In genomic region chr13:58113061-58113900, GRCm38 (mm10) we compare ENCODE assay signal across 8 mouse cellular contexts. TPM values are rescaled to one million over a fixed set of nuclear protein-coding genes. Genes with fewer than 3 reads are reported as not detected.
DNase-seq lines count a peak whose midpoint lies in the region; ATAC-seq and TF ChIP-seq lines count a peak whose summit lies in the region.

Klhl3 (minus strand) TSS chr13:58113592.

- no peaks in the 10 kb centered on the region for H3K27me3 ChIP-seq in embryonic facial prominence, embryonic 14.5 days (replicated peaks; ENCODE audit: control insufficient read depth, insufficient read depth, low read length)
- no peaks in the 10 kb centered on the region for H3K27me3 ChIP-seq in heart, embryonic 16.5 days (ENCODE audit: control insufficient read depth, insufficient read depth, low read length)
- H3K27me3 ChIP-seq in liver, embryonic 14.5 days (ENCODE audit: control insufficient read depth, insufficient read depth, low read length) = peaks cover 22% of the 10 kb centered on the region
- no peaks in the 10 kb centered on the region for H3K27me3 ChIP-seq in stomach, embryonic 14.5 days (ENCODE audit: control insufficient read depth, insufficient read depth, low read length)

- no peaks in the 10 kb centered on the region for H3K36me3 ChIP-seq in embryonic facial prominence, embryonic 14.5 days (ENCODE audit: control insufficient read depth, insufficient read depth, low read length)
- H3K36me3 ChIP-seq in heart, embryonic 16.5 days (ENCODE audit: control insufficient read depth, insufficient read depth) = no peaks in the 10 kb centered on the region
- no peaks in the 10 kb centered on the region for H3K36me3 ChIP-seq in liver, embryonic 14.5 days (replicated peaks; ENCODE audit: control insufficient read depth, insufficient read depth, low read depth)
- H3K36me3 ChIP-seq in stomach, embryonic 14.5 days (ENCODE audit: control insufficient read depth, insufficient read depth, low read length) = no peaks in the 10 kb centered on the region

- under 1% methylated on average over 29 of the region's 35 CpGs for WGBS in embryonic facial prominence, embryonic 14.5 days
- under 1% methylated on average over 35 of the region's 35 CpGs for WGBS in heart, embryonic 16.5 days
- WGBS in liver, embryonic 14.5 days (ENCODE audit: insufficient replicate concordance) = 2% methylated on average over 35 of the region's 35 CpGs
- under 1% methylated on average over 34 of the region's 35 CpGs for WGBS in stomach, embryonic 14.5 days

- no peak for TF ChIP-seq CTCF in liver, embryonic 14.5 days (IDR thresholded peaks at IDR 0.05; ENCODE audit: low read depth)

- no peak for TF ChIP-seq EP300 in liver, embryonic 14.5 days (IDR thresholded peaks at IDR 0.05; ENCODE audit: low read depth)

- peak within 1 kb of the TSS; percentile 75 for H3K27ac ChIP-seq in embryonic facial prominence, embryonic 14.5 days (replicated peaks; ENCODE audit: low read depth, low read length)
- H3K27ac ChIP-seq in heart, embryonic 16.5 days (ENCODE audit: low read length) = peak within 1 kb of the TSS; percentile 85
- no peak within 1 kb of the TSS for H3K27ac ChIP-seq in liver, embryonic 14.5 days
- H3K27ac ChIP-seq in stomach, embryonic 14.5 days (ENCODE audit: low read length) = peak within 1 kb of the TSS; percentile 63

- peak; percentile 90 for ATAC-seq in embryonic facial prominence, embryonic 14.5 days (ENCODE audit: low read depth)
- ATAC-seq in heart, embryonic 16.5 days (replicated peaks; ENCODE audit: extremely low read depth, insufficient read depth, low FRiP score) = peak; percentile 74
- peak; percentile 43; the same call in 1 of the 2 replicates for ATAC-seq in liver, embryonic 14.5 days (ENCODE audit: insufficient read depth)
- peak; percentile 83 for ATAC-seq in stomach, embryonic 14.5 days (ENCODE audit: insufficient number of reproducible peaks, insufficient read depth, low FRiP score, low read depth)

- peak within 1 kb of the TSS; percentile 51 for H3K4me3 ChIP-seq in embryonic facial prominence, embryonic 14.5 days (ENCODE audit: low read depth, low read length)
- H3K4me3 ChIP-seq in heart, embryonic 16.5 days (ENCODE audit: low read length) = peak within 1 kb of the TSS; percentile 78
- H3K4me3 ChIP-seq in liver, embryonic 14.5 days (ENCODE audit: insufficient read depth in 1 of 2, low read depth in 2 of 2, low read length in 2 of 2) = peak within 1 kb of the TSS; percentile 44 to 56
- H3K4me3 ChIP-seq in stomach, embryonic 14.5 days (ENCODE audit: low read depth, low read length) = peak within 1 kb of the TSS; percentile 52

- H3K4me1 ChIP-seq in embryonic facial prominence, embryonic 14.5 days (ENCODE audit: control insufficient read depth, insufficient read depth, low read length) = peaks cover 4% of the 10 kb centered on the region
- H3K4me1 ChIP-seq in heart, embryonic 16.5 days (ENCODE audit: control insufficient read depth, insufficient read depth, low read length) = peaks cover 26% of the 10 kb centered on the region
- peaks cover 0 to 7% of the 10 kb centered on the region in 2 experiments; a peak in 2 of 4 replicates for H3K4me1 ChIP-seq in liver, embryonic 14.5 days (replicated peaks; ENCODE audit: control insufficient read depth in 2 of 2, insufficient read depth in 2 of 2, low read length in 1 of 2)
- peaks cover 14% of the 10 kb centered on the region for H3K4me1 ChIP-seq in stomach, embryonic 14.5 days (ENCODE audit: control insufficient read depth, insufficient read depth, low read length)

- peak within 1 kb of the TSS; percentile 72 for H3K4me2 ChIP-seq in embryonic facial prominence, embryonic 14.5 days (ENCODE audit: low read depth, low read length)
- peak within 1 kb of the TSS; percentile 80 for H3K4me2 ChIP-seq in heart, embryonic 16.5 days (ENCODE audit: low read depth, low read length)
- H3K4me2 ChIP-seq in liver, embryonic 14.5 days (ENCODE audit: low read depth) = peak within 1 kb of the TSS; percentile 50
- peak within 1 kb of the TSS; percentile 84 for H3K4me2 ChIP-seq in stomach, embryonic 14.5 days (replicated peaks; ENCODE audit: low read depth, low read length)

- no peaks in the 10 kb centered on the region for H3K9me3 ChIP-seq in embryonic facial prominence, embryonic 14.5 days (ENCODE audit: control insufficient read depth, low read length)
- H3K9me3 ChIP-seq in heart, embryonic 16.5 days (replicated peaks; ENCODE audit: control insufficient read depth, low read length) = no peaks in the 10 kb centered on the region
- H3K9me3 ChIP-seq in liver, embryonic 14.5 days (ENCODE audit: control insufficient read depth, low read length) = no peaks in the 10 kb centered on the region
- no peaks in the 10 kb centered on the region for H3K9me3 ChIP-seq in stomach, embryonic 14.5 days (ENCODE audit: control insufficient read depth, low read depth, low read length)

- DNase-seq in layer of hippocampus, adult 11-12 months (ENCODE audit: low spot score) = peak; percentile 80
- no peak for DNase-seq in layer of hippocampus, adult 9-10 months (ENCODE audit: low spot score)
- DNase-seq in embryonic facial prominence, embryonic 14.5 days (ENCODE audit: low spot score) = peak; percentile 87
- peak; percentile 72 to 79 for DNase-seq in kidney, postnatal 25 days
- no peak for DNase-seq in liver, embryonic 14.5 days (ENCODE audit: low read depth in 3 of 3, low spot score in 3 of 3)
- peak; percentile 27 to 40 for DNase-seq in natural killer cell, adult 2 months (ENCODE audit: low spot score in 2 of 2)

- peak within 1 kb of the TSS; percentile 60 for H3K9ac ChIP-seq in embryonic facial prominence, embryonic 14.5 days (ENCODE audit: low read depth, low read length)
- H3K9ac ChIP-seq in heart, embryonic 16.5 days (ENCODE audit: low read length) = peak within 1 kb of the TSS; percentile 83
- peak within 1 kb of the TSS; percentile 7; the same call in 1 of the 2 replicates for H3K9ac ChIP-seq in liver, embryonic 14.5 days (replicated peaks)
- H3K9ac ChIP-seq in stomach, embryonic 14.5 days (replicated peaks; ENCODE audit: low read depth, low read length) = peak within 1 kb of the TSS; percentile 38; the same call in 1 of the 2 replicates

RNA-seq across cellular contexts. Expression of gene Klhl3, which starts in this region (rescaled TPM):
- polyA plus RNA-seq in embryonic facial prominence, embryonic 14.5 days (2014; fragmentation: Nextera tagmentation; extraction: Ambion mirVana) = 3.2 and 3.4 TPM in 2 replicates
- polyA plus RNA-seq in heart, embryonic 16.5 days (2015; fragmentation: Nextera tagmentation; extraction: Ambion mirVana) = 8.5 and 9.6 TPM in 2 replicates
- polyA plus RNA-seq in liver, embryonic 14.5 days (2012; rRNA removed) = 0.42 and 0.44 TPM in 2 replicates
- 0.51 and 0.63 TPM in 2 replicates for polyA plus RNA-seq in liver, embryonic 14.5 days (2014; fragmentation: Nextera tagmentation; extraction: Ambion mirVana)
- polyA plus RNA-seq in stomach, embryonic 14.5 days (2014; fragmentation: Nextera tagmentation; extraction: Ambion mirVana) = 3.2 and 3.3 TPM in 2 replicates

Comparison
In these comparisons a context has a peak if more than half of its experiments do, and no peak if none do; other contexts are left out.
1. DNase-seq: peak in layer of hippocampus, adult 11-12 months (single experiment), embryonic facial prominence, embryonic 14.5 days (single experiment), kidney, postnatal 25 days (2 of 2) and natural killer cell, adult 2 months (2 of 2); none in layer of hippocampus, adult 9-10 months (single experiment) and liver, embryonic 14.5 days (0 of 3).
2. Peak in ATAC-seq, H3K4me3 ChIP-seq, H3K9ac ChIP-seq and H3K4me2 ChIP-seq in liver, embryonic 14.5 days; RNA of the gene not detected or under 1 TPM.
3. H3K9ac ChIP-seq: peak in every context shown above with its lines; median percentile 83 in heart, embryonic 16.5 days; 60 in embryonic facial prominence, embryonic 14.5 days; 38 in stomach, embryonic 14.5 days; 7 in liver, embryonic 14.5 days.
4. Peak in every context shown above with its lines, with median percentiles within 50 percentile points of each other: ATAC-seq, H3K4me2 ChIP-seq and H3K4me3 ChIP-seq.